Mouse (Mus musculus) limb, embryonic 13.5 days (tissue): ENCODE results near the gene Dnajc6. TPM values are rescaled to one million over a fixed set of nuclear protein-coding genes. Genes with fewer than 3 reads are reported as not detected.

Source experiments
- ATAC-seq: fragments of 200-750 bp; cut with Nextera tagmentation; 2 replicates; pipeline ENCODE4 v1.8.0; 2017; ENCODE audit warnings: low read depth, moderate number of reproducible peaks, moderate TSS enrichment; ENCODE audit not compliant: low FRiP score
- H3K27ac ChIP-seq: fragments of 300-500 bp; sonication (generic); 2 replicates; pipeline ENCODE4 v1.5.1; 2015; ENCODE audit warnings: inconsistent platforms, mild to moderate bottlenecking, moderate library complexity
- H3K27me3 ChIP-seq: fragments of 300-500 bp; sonication (generic); 2 replicates; pipeline ENCODE4 v1.6.1; 2015; ENCODE audit warnings: mild to moderate bottlenecking, inconsistent platforms
- H3K36me3 ChIP-seq: fragments of 300-500 bp; sonication (generic); 2 replicates; pipeline ENCODE4 v1.6.1; 2015; ENCODE audit warnings: inconsistent platforms, mild to moderate bottlenecking, moderate library complexity
- H3K4me1 ChIP-seq: fragments of 300-500 bp; sonication (generic); 2 replicates; pipeline ENCODE4 v1.6.1; 2015; ENCODE audit warnings: inconsistent platforms
- H3K4me2 ChIP-seq: fragments of 300-500 bp; sonication (generic); replicated peaks from 2 replicates; pipeline ENCODE4 v1.6.1; 2015; ENCODE audit warnings: inconsistent platforms, mild to moderate bottlenecking, moderate library complexity
- H3K4me3 ChIP-seq: fragments of 300-500 bp; sonication (generic); 2 replicates; pipeline ENCODE4 v1.5.1; 2015; ENCODE audit warnings: moderate library complexity, mild to moderate bottlenecking, inconsistent platforms
- H3K9ac ChIP-seq: fragments of 300-500 bp; sonication (generic); 2 replicates; pipeline ENCODE4 v1.6.1; 2015; ENCODE audit warnings: mild to moderate bottlenecking, inconsistent platforms
- H3K9me3 ChIP-seq: fragments of 300-500 bp; sonication (generic); 2 replicates; pipeline ENCODE4 v1.6.1; 2016; ENCODE audit warnings: inconsistent platforms
- WGBS: fragments of 180-500 bp; shearing (Covaris S2); methylation state at CpG from one replicate; pipeline ENCODE4 v1.1.7; 2015; 5-methylcytosine and 5-hydroxymethylcytosine counted together
- polyA plus RNA-seq: library from polyadenylated mRNA; unstranded; fragments of >200 nt; fragmentation: Nextera tagmentation; extraction: Ambion mirVana; gene quantifications from 2 replicates; pipeline ENCODE4 v1.2.1, GENCODE M21; 2015

The Dnajc6 gene
- polyA plus RNA-seq, 1 experiment from 2014 or later = 0.52 TPM

- Histone ChIP-seq H3K4me1 (peaks cover 19% of the 10 kb centered on the region), H3K9ac (peak overlapping the region; percentile 53; the same call in 1 of the 2 replicates), H3K9me3 (no peaks in the 10 kb centered on the region), H3K36me3 (no peaks in the 10 kb centered on the region), H3K27me3 (peaks cover 23% of the 10 kb centered on the region), H3K4me3 (peak overlapping the region; percentile 49), H3K4me2 (peak overlapping the region; percentile 85), H3K27ac (no peak overlapping the region)
- 2% methylated on average over 10 of the region's 10 CpGs for WGBS
- no peak for ATAC-seq
Measured at GRCm38 (mm10) chr4:101508431-101508830, 12.0 kb downstream of the Dnajc6 start.

GRCm38 (mm10) chr4:101508851-101509577 is 12.6 kb downstream of the Dnajc6 start:
- Histone ChIP-seq H3K4me1 (peaks cover 19% of the 10 kb centered on the region), H3K36me3 (no peaks in the 10 kb centered on the region), H3K9ac (peak overlapping the region; percentile 53), H3K4me2 (peak overlapping the region; percentile 85), H3K9me3 (no peaks in the 10 kb centered on the region), H3K27ac (no peak overlapping the region), H3K27me3 (peaks cover 23% of the 10 kb centered on the region), H3K4me3 (peak overlapping the region; percentile 49)
- 2% methylated on average over 30 of the region's 30 CpGs for WGBS
- ATAC-seq = no peak

DNA sequence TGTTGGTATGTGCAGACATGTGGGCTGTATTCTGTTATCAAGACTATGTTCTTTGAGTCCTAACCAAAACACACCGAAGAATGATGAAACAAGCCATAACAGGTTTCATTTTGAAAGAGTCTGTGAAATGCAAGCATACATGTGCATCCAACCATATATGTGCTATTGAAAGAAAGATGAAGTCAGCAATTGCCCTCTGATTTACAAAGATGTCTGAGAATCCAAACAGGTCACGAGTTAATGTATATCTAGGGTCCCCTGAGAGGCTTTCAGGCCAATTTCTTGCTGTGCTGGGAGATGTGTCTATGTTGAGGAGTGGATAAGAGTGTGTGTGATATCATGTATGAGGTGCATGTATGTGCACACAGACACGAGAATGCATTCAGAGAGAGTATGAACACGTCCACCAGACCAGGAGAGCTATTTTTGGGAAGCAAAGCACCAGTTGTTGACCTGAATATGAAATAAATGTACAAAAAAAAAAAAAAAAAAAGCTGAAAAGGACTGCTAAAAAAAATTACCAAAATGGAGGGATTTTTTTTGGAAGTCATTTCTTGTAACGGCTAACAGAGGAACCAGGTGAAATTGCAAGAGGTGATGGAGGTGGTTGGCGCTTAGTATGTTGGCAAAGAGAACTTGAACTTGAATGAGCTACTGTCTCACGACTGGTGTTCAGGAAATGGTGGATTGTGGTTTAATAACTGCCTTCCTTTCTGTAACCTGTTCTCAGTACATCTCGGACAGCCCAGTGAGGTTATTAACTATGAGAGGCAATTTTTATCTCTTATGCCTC is 13.9 kb downstream of the Dnajc6 start:
- Histone ChIP-seq H3K4me1 (peaks cover 19% of the 10 kb centered on the region), H3K36me3 (no peaks in the 10 kb centered on the region), H3K27me3 (peaks cover 23% of the 10 kb centered on the region), H3K27ac (no peak overlapping the region), H3K4me2 (no peak overlapping the region), H3K9ac (no peak overlapping the region), H3K9me3 (no peaks in the 10 kb centered on the region), H3K4me3 (no peak overlapping the region)
- ATAC-seq = no peak
- 74% methylated on average over 8 of the region's 8 CpGs for WGBS

DNA sequence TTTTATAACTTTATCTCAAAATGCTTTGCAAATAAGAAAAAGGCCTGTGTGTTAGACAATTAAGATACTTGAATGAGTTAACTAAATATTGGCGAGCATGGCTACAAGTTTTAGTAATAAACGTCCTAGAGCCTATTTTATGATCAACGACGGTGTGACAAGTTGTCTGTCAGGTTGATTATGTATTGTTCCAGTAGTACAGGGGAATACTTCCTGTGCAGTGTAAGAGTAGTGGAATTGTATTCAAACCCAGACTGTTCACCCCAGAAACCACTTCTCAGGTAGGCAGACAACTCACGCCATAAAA is 14.4 kb downstream of the Dnajc6 start:
- H3K36me3 ChIP-seq = no peaks in the 10 kb centered on the region
- no peak overlapping the region for H3K9ac ChIP-seq
- H3K4me1 ChIP-seq = peaks cover 19% of the 10 kb centered on the region
- H3K9me3 ChIP-seq = no peaks in the 10 kb centered on the region
- H3K4me2 ChIP-seq = no peak overlapping the region
- H3K4me3 ChIP-seq = no peak overlapping the region
- peaks cover 23% of the 10 kb centered on the region for H3K27me3 ChIP-seq
- ATAC-seq = no peak
- WGBS = 64% methylated on average over 5 of the region's 5 CpGs
- H3K27ac ChIP-seq = no peak overlapping the region

GRCm38 (mm10) chr4:101511768-101512521 is 15.5 kb downstream of the Dnajc6 start:
- no peaks in the 10 kb centered on the region for H3K9me3 ChIP-seq

GRCm38 (mm10) chr4:101513251-101513650 is 16.8 kb downstream of the Dnajc6 start:
- WGBS = 96% methylated on average over 3 of the region's 3 CpGs
- Histone ChIP-seq H3K4me3 (no peak overlapping the region), H3K9me3 (no peaks in the 10 kb centered on the region), H3K9ac (no peak overlapping the region), H3K4me2 (no peak overlapping the region), H3K36me3 (no peaks in the 10 kb centered on the region), H3K4me1 (peaks cover 14% of the 10 kb centered on the region), H3K27me3 (peaks cover 19% of the 10 kb centered on the region), H3K27ac (no peak overlapping the region)
- ATAC-seq = no peak

More at GRCm38 (mm10) chr4:101511768-101512521, 15.5 kb downstream of the Dnajc6 start:
- WGBS = 89% methylated on average over 5 of the region's 5 CpGs
- Histone ChIP-seq H3K27me3 (peaks cover 20% of the 10 kb centered on the region), H3K4me1 (peaks cover 19% of the 10 kb centered on the region), H3K4me3 (no peak overlapping the region), H3K36me3 (no peaks in the 10 kb centered on the region), H3K9ac (no peak overlapping the region), H3K27ac (no peak overlapping the region), H3K4me2 (no peak overlapping the region)
- no peak for ATAC-seq

GRCm38 (mm10) chr4:101515853-101516252 is 19.4 kb downstream of the Dnajc6 start:
- H3K36me3 ChIP-seq = no peaks in the 10 kb centered on the region

GRCm38 (mm10) chr4:101516434-101517168 is 20.2 kb downstream of the Dnajc6 start:
- Histone ChIP-seq H3K9me3 (no peaks in the 10 kb centered on the region), H3K4me3 (no peak overlapping the region), H3K27me3 (no peaks in the 10 kb centered on the region), H3K4me1 (no peaks in the 10 kb centered on the region), H3K9ac (no peak overlapping the region), H3K36me3 (no peaks in the 10 kb centered on the region), H3K4me2 (no peak overlapping the region), H3K27ac (no peak overlapping the region)
- 85% methylated on average over 17 of the region's 17 CpGs for WGBS
- ATAC-seq = no peak

More at GRCm38 (mm10) chr4:101515853-101516252, 19.4 kb downstream of the Dnajc6 start:
- Histone ChIP-seq H3K9ac (no peak overlapping the region), H3K9me3 (no peaks in the 10 kb centered on the region), H3K4me2 (no peak overlapping the region), H3K4me1 (no peaks in the 10 kb centered on the region), H3K4me3 (no peak overlapping the region), H3K27me3 (no peaks in the 10 kb centered on the region), H3K27ac (no peak overlapping the region)
- ATAC-seq = no peak
- WGBS = 84% methylated on average over 14 of the region's 14 CpGs

DNA sequence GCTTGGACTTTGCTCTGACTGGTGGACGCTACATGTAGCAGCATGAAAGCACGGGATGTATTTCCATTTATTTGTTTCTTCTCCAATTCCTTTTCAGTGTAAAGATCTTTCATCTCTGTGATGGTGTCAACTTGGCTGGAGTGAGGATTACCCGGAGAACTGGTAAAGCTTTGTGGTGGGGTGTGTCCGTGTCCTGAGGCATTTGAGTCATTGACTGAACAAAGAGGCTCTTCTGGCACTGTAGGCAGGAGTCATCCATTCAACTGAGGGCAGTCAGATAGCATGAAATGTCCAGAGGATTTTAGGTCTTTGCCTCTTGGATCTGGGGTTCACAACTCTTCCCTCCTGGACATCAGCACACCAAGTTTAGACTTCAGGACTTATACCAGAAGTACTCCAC is 35.5 kb downstream of the Dnajc6 start:
- H3K9me3 ChIP-seq = no peaks in the 10 kb centered on the region
- no peaks in the 10 kb centered on the region for H3K27me3 ChIP-seq
- no peak overlapping the region for H3K27ac ChIP-seq
- no peak overlapping the region for H3K4me2 ChIP-seq
- WGBS = 86% methylated on average over 4 of the region's 4 CpGs
- ATAC-seq = no peak
- no peaks in the 10 kb centered on the region for H3K36me3 ChIP-seq
- no peak overlapping the region for H3K4me3 ChIP-seq
- H3K4me1 ChIP-seq = no peaks in the 10 kb centered on the region
- H3K9ac ChIP-seq = no peak overlapping the region

DNA sequence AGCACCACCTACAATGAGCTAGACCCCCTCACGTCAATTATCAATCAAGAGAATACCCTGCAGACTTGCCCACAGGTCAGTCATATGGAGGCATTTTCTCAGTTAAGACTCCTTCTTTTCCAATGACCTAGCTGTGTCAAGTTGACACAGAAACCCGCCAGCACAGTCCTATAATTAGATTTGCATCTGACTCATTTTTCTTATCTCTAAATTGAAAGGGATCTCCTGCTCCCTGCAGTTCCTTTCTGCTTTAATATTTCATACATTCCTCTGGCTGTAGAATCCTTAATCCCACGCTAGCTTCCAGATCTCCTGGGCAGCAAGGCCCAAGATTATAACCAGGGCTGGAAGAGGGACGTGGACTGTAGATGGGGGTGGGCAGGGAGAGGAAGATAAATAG is 44.1 kb downstream of the Dnajc6 start:
- H3K27ac ChIP-seq = no peak overlapping the region
- no peak overlapping the region for H3K4me2 ChIP-seq
- H3K4me1 ChIP-seq = no peaks in the 10 kb centered on the region
- no peak overlapping the region for H3K9ac ChIP-seq
- 78% methylated on average over 4 of the region's 4 CpGs for WGBS
- no peaks in the 10 kb centered on the region for H3K36me3 ChIP-seq
- no peaks in the 10 kb centered on the region for H3K27me3 ChIP-seq
- no peak overlapping the region for H3K4me3 ChIP-seq
- ATAC-seq = no peak
- no peaks in the 10 kb centered on the region for H3K9me3 ChIP-seq

DNA sequence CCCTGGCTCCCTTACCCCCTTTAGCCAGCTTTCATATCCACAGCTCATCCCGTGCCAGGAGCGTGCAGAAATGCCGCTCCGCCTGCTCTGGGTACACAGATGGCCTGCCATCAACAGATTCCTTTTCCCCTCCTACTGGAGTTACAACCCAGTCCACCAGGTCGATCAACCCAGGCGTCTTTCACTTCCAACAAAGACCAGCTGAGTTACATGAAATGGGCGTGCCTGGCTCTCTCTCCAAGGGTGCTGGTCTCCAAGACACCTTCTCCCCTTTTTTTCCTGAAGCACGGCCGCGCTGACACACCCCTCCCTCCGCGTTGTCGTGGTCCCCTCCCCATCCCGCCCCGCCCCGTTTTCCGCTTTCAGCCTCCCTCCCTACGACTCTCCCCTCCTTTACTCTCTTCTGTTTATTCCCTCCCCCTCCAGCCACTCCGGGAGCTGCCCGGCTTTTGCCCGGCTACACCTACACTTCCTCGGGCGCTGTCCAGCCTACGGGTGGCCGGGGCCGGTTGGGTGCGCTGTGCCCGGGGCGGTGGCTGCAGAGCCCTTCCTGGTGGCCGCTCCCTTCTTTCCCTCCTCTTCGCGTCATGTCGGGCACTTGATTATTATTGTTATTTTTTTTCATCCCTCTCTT is 53.6 kb downstream of the Dnajc6 start:
- Histone ChIP-seq H3K9me3 (no peaks in the 10 kb centered on the region), H3K4me3 (peak overlapping the region; percentile 36), H3K27ac (no peak overlapping the region), H3K4me1 (0 out of 2 replicates have a peak, but pooled peaks cover 17% of the 10 kb centered on the region), H3K27me3 (peaks cover 40% of the 10 kb centered on the region), H3K9ac (no peak overlapping the region), H3K36me3 (no peaks in the 10 kb centered on the region), H3K4me2 (peak overlapping the region; percentile 69)
- 2% methylated on average over 33 of the region's 33 CpGs for WGBS
- ATAC-seq = peak; percentile 85
